Mouse (Mus musculus) liver, adult 2 months (tissue): ENCODE data around the gene Tmem147. TPM values are rescaled to one million over a fixed set of nuclear protein-coding genes. Genes with fewer than 3 reads are reported as not detected.
A peak's percentile ranks its signal among the peaks of the same experiment; 100 is the strongest.
"Not testable (repeated sequence)": the region's sequence is repeated elsewhere in the genome, so short reads cannot be mapped to it uniquely, and the experiment has no call there.

Source experiments
- DNase-seq: peaks from one replicate; pipeline ENCODE4 v3.0.0-alpha.2; 2011; ENCODE audit warnings: low read depth, low spot score; ENCODE audit errors: extremely low read depth
- H3K27ac ChIP-seq: fragments of 200-500 bp; replicated peaks from 2 replicates; pipeline ENCODE4 v1.5.1; 2012; ENCODE audit warnings: low read depth, mild to moderate bottlenecking, control low read depth, inconsistent platforms, low read length; ENCODE audit not compliant: insufficient read depth
- H3K27me3 ChIP-seq: fragments of 200-500 bp; 2 replicates; pipeline ENCODE4 v1.6.1; 2012; ENCODE audit warnings: mild to moderate bottlenecking, moderate library complexity, low read length, inconsistent platforms; ENCODE audit not compliant: control insufficient read depth, insufficient read depth
- H3K36me3 ChIP-seq: fragments of 200-500 bp; 2 replicates; pipeline ENCODE4 v1.6.1; 2012; ENCODE audit warnings: low read length, inconsistent platforms; ENCODE audit not compliant: control insufficient read depth, insufficient read depth
- H3K4me1 ChIP-seq: fragments of 200-500 bp; 2 replicates; pipeline ENCODE4 v1.6.1; 2011; ENCODE audit warnings: low read length; ENCODE audit not compliant: control insufficient read depth, insufficient read depth
- H3K4me3 ChIP-seq: fragments of 200-500 bp; 2 replicates; pipeline ENCODE4 v1.5.1; 2011; ENCODE audit warnings: low read depth, mild to moderate bottlenecking, control low read depth, low read length, moderate library complexity; ENCODE audit not compliant: insufficient read depth
- H3K79me2 ChIP-seq: fragments of 200-500 bp; 2 replicates; pipeline ENCODE4 v1.6.1; 2012; ENCODE audit warnings: inconsistent platforms, mild to moderate bottlenecking, low read length, moderate library complexity; ENCODE audit not compliant: control insufficient read depth, insufficient read depth
- H3K9ac ChIP-seq: fragments of 200-500 bp; 2 replicates; pipeline ENCODE4 v1.6.1; 2012; ENCODE audit warnings: low read depth, mild to moderate bottlenecking, control low read depth, inconsistent platforms, low read length
- CTCF ChIP-seq: fragments of 200-500 bp; IDR thresholded peaks from 2 replicates; pipeline ENCODE4 v1.5.1; 2011; ENCODE audit warnings: low read depth, low read length, control low read depth
- POLR2A ChIP-seq: fragments of 200-500 bp; IDR thresholded peaks from 2 replicates; pipeline ENCODE4 v1.6.1; 2011; ENCODE audit warnings: low read length, control low read depth; ENCODE audit not compliant: insufficient read depth; ENCODE audit errors: extremely low read depth
- WGBS: fragments of 180-500 bp; shearing (Covaris S2); methylation state at CpG from one replicate; pipeline ENCODE4 v1.1.7; 2018; 5-methylcytosine and 5-hydroxymethylcytosine counted together
- polyA plus RNA-seq: library from polyadenylated mRNA; depleted of rRNA; stranded (reverse); fragments of >200 nt; gene quantifications from 2 replicates; pipeline ENCODE4 v1.2.3, GENCODE M21; 2012
- total RNA-seq: library from RNA; depleted of rRNA; stranded (reverse); fragments of >200 nt; gene quantifications from 2 replicates; pipeline ENCODE4 v1.2.3, GENCODE M21; 2014

The Tmem147 gene
- total and polyA plus RNA-seq, 2 experiments, result 124 to 335 TPM

- 86% methylated on average over 13 of the region's 13 CpGs for WGBS
Observed at GRCm38 (mm10) chr7:30749824-30750606, 20.7 kb upstream of the Tmem147 start.

GRCm38 (mm10) chr7:30747525-30748204, 18.3 kb upstream of the Tmem147 start:
- Histone ChIP-seq H3K9ac (no peak overlapping the region), H3K27ac (no peak overlapping the region), H3K4me3 (no peak overlapping the region), H3K27me3 (no peaks in the 10 kb centered on the region), H3K79me2 (no peaks in the 10 kb centered on the region), H3K36me3 (no peaks in the 10 kb centered on the region), H3K4me1 (no peaks in the 10 kb centered on the region; the same call in 1 of the 2 replicates)
- 90% methylated on average over 7 of the region's 7 CpGs for WGBS
- no peak for DNase-seq
- no peak for TF ChIP-seq POLR2A

More at GRCm38 (mm10) chr7:30749824-30750606, 20.7 kb upstream of the Tmem147 start:
- Histone ChIP-seq H3K27ac (no peak overlapping the region), H3K27me3 (no peaks in the 10 kb centered on the region), H3K36me3 (no peaks in the 10 kb centered on the region), H3K79me2 (no peaks in the 10 kb centered on the region), H3K4me1 (no peaks in the 10 kb centered on the region), H3K9ac (no peak overlapping the region), H3K4me3 (no peak overlapping the region)
- no peak for DNase-seq
- TF ChIP-seq CTCF (no peak), POLR2A (no peak)

GRCm38 (mm10) chr7:30744022-30744598, 14.8 kb upstream of the Tmem147 start:
- no peaks in the 10 kb centered on the region; the same call in 1 of the 2 replicates for H3K4me1 ChIP-seq
- WGBS, result 24% methylated on average over 4 of the region's 4 CpGs
- DNase-seq, result peak; percentile 59
- no peak overlapping the region for H3K27ac ChIP-seq
- H3K9ac ChIP-seq, result no peak overlapping the region
- H3K4me3 ChIP-seq, result no peak overlapping the region
- H3K27me3 ChIP-seq, result no peaks in the 10 kb centered on the region
- no peak for TF ChIP-seq POLR2A
- TF ChIP-seq CTCF, result no peak
- H3K79me2 ChIP-seq, result no peaks in the 10 kb centered on the region
- H3K36me3 ChIP-seq, result no peaks in the 10 kb centered on the region

- WGBS, result 95% methylated on average over 4 of the region's 4 CpGs
- H3K36me3 ChIP-seq, H3K4me3 ChIP-seq, H3K79me2 ChIP-seq, H3K27me3 ChIP-seq, H3K27ac ChIP-seq, H3K4me1 ChIP-seq, H3K9ac ChIP-seq, DNase-seq: not testable (repeated sequence)
Observed at GRCm38 (mm10) chr7:30743617-30744016, 14.3 kb upstream of the Tmem147 start, which contains the start of gene Gapdhs. Gene Gapdhs, minus strand, starts transcription at chr7:30743681.

GRCm38 (mm10) chr7:30742570-30742969, 13.2 kb upstream of the Tmem147 start:
- not testable (repeated sequence) for H3K4me3 ChIP-seq, H3K4me1 ChIP-seq, H3K36me3 ChIP-seq, H3K9ac ChIP-seq, H3K27me3 ChIP-seq, H3K27ac ChIP-seq, DNase-seq, H3K79me2 ChIP-seq
- 80% methylated on average over 2 of the region's 2 CpGs for WGBS

GRCm38 (mm10) chr7:30736211-30736610, 6.9 kb upstream of the Tmem147 start:
- H3K27ac ChIP-seq, result no peak overlapping the region
- TF ChIP-seq POLR2A, result no peak
- no peak for TF ChIP-seq CTCF
- H3K79me2 ChIP-seq, result no peaks in the 10 kb centered on the region
- no peak overlapping the region for H3K9ac ChIP-seq
- no peaks in the 10 kb centered on the region for H3K27me3 ChIP-seq
- peaks cover 7% of the 10 kb centered on the region; the same call in 1 of the 2 replicates for H3K4me1 ChIP-seq
- DNase-seq, result no peak
- H3K4me3 ChIP-seq, result no peak overlapping the region
- H3K36me3 ChIP-seq, result peaks cover 13% of the 10 kb centered on the region
- WGBS, result 88% methylated on average over 3 of the region's 3 CpGs

- H3K27me3 ChIP-seq, H3K36me3 ChIP-seq, H3K79me2 ChIP-seq, DNase-seq: not testable (repeated sequence)
- peak overlapping the region; percentile 89 for H3K9ac ChIP-seq
- 18% methylated on average over 13 of the region's 22 CpGs for WGBS
- peak overlapping the region; percentile 86 for H3K27ac ChIP-seq
- peak overlapping the region; percentile 75 for H3K4me3 ChIP-seq
- peaks cover 21% of the 10 kb centered on the region for H3K4me1 ChIP-seq
Observed at GRCm38 (mm10) chr7:30730064-30730722, 853 bp upstream of the Tmem147 start.
